Mouse (Mus musculus) ES-E14 (cell line): ENCODE measurements at regions not wholly inside any gene's neighbourhood (a gene's known extent, or its start where the extent isn't known, plus 50 kb on each side); places are given as distances from the start of the nearest gene placed in this dataset.

Experiments used
- DNase-seq: peaks from one replicate; pipeline ENCODE4 v3.0.0-alpha.2; 2013; ENCODE audit warnings: low read depth, low spot score
- H3K27ac ChIP-seq: 2 replicates; pipeline ENCODE4 v1.5.1; 2012; ENCODE audit warnings: low read depth, mild to moderate bottlenecking, low read length, moderate library complexity, mixed read lengths; ENCODE audit not compliant: poor library complexity, insufficient read depth, severe bottlenecking
- H3K36me3 ChIP-seq: 2 replicates; pipeline ENCODE4 v1.6.1; 2012; ENCODE audit warnings: mild to moderate bottlenecking, low read length, moderate library complexity, mixed read lengths; ENCODE audit not compliant: control insufficient read depth, poor library complexity, insufficient read depth, severe bottlenecking
- H3K4me1 ChIP-seq, 2 experiments: fragments of 150-350 bp in 1 of 2; sonication (generic) in 1 of 2; 2 replicates each; pipeline ENCODE4 v1.6.1; 2012; ENCODE audit warnings: low read length in 2 of 2, mild to moderate bottlenecking in 1 of 2, mixed read lengths in 1 of 2; ENCODE audit not compliant: control insufficient read depth in 2 of 2, insufficient read depth in 2 of 2, poor library complexity in 1 of 2
- H3K4me3 ChIP-seq, 2 experiments: fragments of 150-350 bp in 1 of 2; sonication (generic) in 1 of 2; 2 replicates each; pipeline ENCODE4 v1.5.1; 2012; ENCODE audit warnings: low read length in 2 of 2, low read depth in 1 of 2, mild to moderate bottlenecking in 1 of 2, mixed read lengths in 1 of 2; ENCODE audit not compliant: insufficient read depth in 1 of 2, poor library complexity in 1 of 2, severe bottlenecking in 1 of 2
- H3K9ac ChIP-seq: 2 replicates; pipeline ENCODE4 v1.6.1; 2012; ENCODE audit warnings: low read depth, mild to moderate bottlenecking, low read length, mixed read lengths; ENCODE audit not compliant: poor library complexity, insufficient read depth, severe bottlenecking
- H3K9me3 ChIP-seq: fragments of 150-350 bp; sonication (generic); 2 replicates; pipeline ENCODE4 v1.6.1; 2012; ENCODE audit warnings: low read depth, mild to moderate bottlenecking, low read length; ENCODE audit not compliant: control insufficient read depth, insufficient read depth
- CHD2 ChIP-seq: IDR thresholded peaks from 2 replicates; pipeline ENCODE4 v1.6.1; 2014; ENCODE audit warnings: mild to moderate bottlenecking, low read depth, low read length, inconsistent platforms
- HCFC1 ChIP-seq: IDR thresholded peaks from 2 replicates; pipeline ENCODE4 v1.6.1; 2012; ENCODE audit warnings: low read length, inconsistent platforms, borderline replicate concordance; ENCODE audit not compliant: insufficient read depth
- MAFK ChIP-seq: IDR thresholded peaks from 2 replicates; pipeline ENCODE4 v1.6.1; 2014; ENCODE audit warnings: mild to moderate bottlenecking, low read depth, low read length, inconsistent platforms; ENCODE audit not compliant: insufficient read depth
- ZC3H11A ChIP-seq: IDR thresholded peaks from 2 replicates; pipeline ENCODE4 v1.6.1; 2012; ENCODE audit warnings: low read depth, mild to moderate bottlenecking, inconsistent platforms, low read length, borderline replicate concordance
- ZNF384 ChIP-seq: IDR thresholded peaks from 2 replicates; pipeline ENCODE4 v1.6.1; 2012; ENCODE audit warnings: low read depth, low read length, inconsistent platforms
- in situ Hi-C, 2 experiments: fragments of 600-800 bp; cut with MboI; formaldehyde crosslinking; loops; one replicate each; pipeline ENCODE4 v1.15.1; 2025; ENCODE audit warnings: low sequenced_read_pairs in 2 of 2, inconsistent platforms in 1 of 2; ENCODE audit not compliant: unreplicated experiment in 2 of 2

GRCm38 (mm10) chr2:169360272-169360671, 227.3 kb downstream of the Gm11011 start:
- no peaks in the 10 kb centered on the region for H3K36me3 ChIP-seq
- H3K4me1 ChIP-seq, result no peaks in the 10 kb centered on the region
- in situ Hi-C loops, result no loop called here
- DNase-seq, result peak; percentile 59
- no peak overlapping the region for H3K27ac ChIP-seq
- peak overlapping the region; percentile 34 to 65; a peak in 2 of 4 replicates for H3K4me3 ChIP-seq
- TF ChIP-seq ZNF384 (no peak), ZC3H11A (0 out of 2 replicates have a peak, but pooled peaks have one; percentile 7)
- no peaks in the 10 kb centered on the region for H3K9me3 ChIP-seq
- H3K9ac ChIP-seq, result peak overlapping the region; percentile 17; the same call in 1 of the 2 replicates

- no peaks in the 10 kb centered on the region for H3K36me3 ChIP-seq
- no peak for DNase-seq
- H3K4me3 ChIP-seq, result no peak overlapping the region
- in situ Hi-C loops, result no loop called here
- no peak overlapping the region for H3K9ac ChIP-seq
- no peaks in the 10 kb centered on the region for H3K9me3 ChIP-seq
- no peak for TF ChIP-seq MAFK
- TF ChIP-seq CHD2, result no peak
- no peak for TF ChIP-seq ZNF384
- TF ChIP-seq HCFC1, result no peak
- no peak overlapping the region for H3K27ac ChIP-seq
- H3K4me1 ChIP-seq, result no peaks in the 10 kb centered on the region
These were observed 230.1 kb downstream of the Gm11011 start for GRCm38 (mm10) chr2:169357400-169357799.

GRCm38 (mm10) chr2:169351547-169351946, 236.0 kb downstream of the Gm11011 start:
- Histone ChIP-seq H3K4me1 (no peaks in the 10 kb centered on the region), H3K4me3 (no peak overlapping the region), H3K36me3 (no peaks in the 10 kb centered on the region), H3K27ac (no peak overlapping the region), H3K9me3 (no peaks in the 10 kb centered on the region; the same call in 1 of the 2 replicates), H3K9ac (no peak overlapping the region)
- no peak for DNase-seq
- no peak for TF ChIP-seq MAFK
- TF ChIP-seq HCFC1, result no peak
- TF ChIP-seq CHD2, result no peak
- TF ChIP-seq ZC3H11A, result no peak
- no peak for TF ChIP-seq ZNF384
- in situ Hi-C loops, result no loop called here

- no peak overlapping the region for H3K27ac ChIP-seq
- no peak for DNase-seq
- TF ChIP-seq ZC3H11A, result no peak
- TF ChIP-seq MAFK, result no peak
- no peak for TF ChIP-seq HCFC1
- TF ChIP-seq CHD2, result no peak
- TF ChIP-seq ZNF384, result no peak
- H3K4me3 ChIP-seq, result no peak overlapping the region
- in situ Hi-C loops, result no loop called here
- no peaks in the 10 kb centered on the region; the same call in 1 of the 2 replicates for H3K9me3 ChIP-seq
- no peaks in the 10 kb centered on the region for H3K4me1 ChIP-seq
- no peaks in the 10 kb centered on the region for H3K36me3 ChIP-seq
- no peak overlapping the region for H3K9ac ChIP-seq
These were observed 241.4 kb downstream of the Gm11011 start for GRCm38 (mm10) chr2:169346107-169346506.

GRCm38 (mm10) chr2:169319521-169319920, 268.0 kb downstream of the Gm11011 start:
- TF ChIP-seq ZNF384, result no peak
- TF ChIP-seq CHD2, result no peak
- no peak for TF ChIP-seq MAFK
- TF ChIP-seq HCFC1, result no peak
- TF ChIP-seq ZC3H11A, result no peak
- H3K36me3 ChIP-seq, result no peaks in the 10 kb centered on the region
- H3K9ac ChIP-seq, result no peak overlapping the region
- no peak overlapping the region for H3K27ac ChIP-seq
- in situ Hi-C loops, result no loop called here
- no peak for DNase-seq
- H3K4me3 ChIP-seq, result no peak overlapping the region
- no peaks in the 10 kb centered on the region for H3K9me3 ChIP-seq
- H3K4me1 ChIP-seq, result peaks cover 0 to 5% of the 10 kb centered on the region in 2 experiments; a peak in 2 of 4 replicates
